Mouse (Mus musculus) layer of hippocampus, adult 8-10 months (tissue): ENCODE results near the gene Vkorc1. TPM values are rescaled to one million over a fixed set of nuclear protein-coding genes. Genes with fewer than 3 reads are reported as not detected.
A peak's percentile ranks its signal among the peaks of the same experiment; 100 is the strongest.

Source experiments
- DNase-seq, 2 experiments: peaks; one replicate each; pipeline ENCODE4 v3.0.0; 2022; ENCODE audit warnings: low spot score in 2 of 2
- total RNA-seq, 4 experiments: library from RNA; stranded (reverse); gene quantifications; 2 replicates each; pipeline ENCODE4 v1.2.4; 2022

The Vkorc1 gene
- total RNA-seq, 4 experiments from 2014 or later, result 23.8 to 36.6 (median 31.8) TPM

- peak; percentile 81 to 89 for DNase-seq
These were observed 18.7 kb downstream of the Vkorc1 start, which contains the start of gene Zfp668 for GRCm38 (mm10) chr7:127876467-127877348. Gene Zfp668, minus strand, starts transcription at chr7:127876828.

DNA sequence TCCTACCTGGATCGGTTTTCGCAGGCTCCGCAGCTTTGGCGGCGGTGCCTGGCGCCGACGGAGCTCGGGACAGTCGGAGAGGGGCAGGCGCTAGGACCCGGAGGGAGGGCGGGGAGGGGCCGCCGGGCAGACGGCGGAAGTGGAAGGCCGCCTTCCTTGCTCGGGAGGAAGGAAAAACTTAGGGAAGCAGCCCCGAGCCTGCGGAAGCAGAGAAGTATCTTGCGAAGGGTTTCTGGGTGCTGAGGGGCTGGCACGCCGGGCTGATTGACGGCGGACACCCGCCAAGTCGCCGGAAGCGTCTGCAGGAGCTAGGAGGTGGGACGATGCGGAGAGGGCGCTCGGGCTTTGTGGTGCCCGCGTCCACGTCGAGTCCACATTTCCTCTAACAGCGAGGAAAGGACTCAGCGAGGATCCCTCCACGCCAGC, 19.4 kb downstream of the Vkorc1 start, which contains the start of gene Zfp646:
Gene Zfp646, plus strand, starts transcription at position 181 of the 426 bp plus-strand sequence.
- peak; percentile 48 to 54 for DNase-seq

GRCm38 (mm10) chr7:127875627-127876001, 19.8 kb downstream of the Vkorc1 start:
- DNase-seq, result peak; percentile 91 to 92

DNA sequence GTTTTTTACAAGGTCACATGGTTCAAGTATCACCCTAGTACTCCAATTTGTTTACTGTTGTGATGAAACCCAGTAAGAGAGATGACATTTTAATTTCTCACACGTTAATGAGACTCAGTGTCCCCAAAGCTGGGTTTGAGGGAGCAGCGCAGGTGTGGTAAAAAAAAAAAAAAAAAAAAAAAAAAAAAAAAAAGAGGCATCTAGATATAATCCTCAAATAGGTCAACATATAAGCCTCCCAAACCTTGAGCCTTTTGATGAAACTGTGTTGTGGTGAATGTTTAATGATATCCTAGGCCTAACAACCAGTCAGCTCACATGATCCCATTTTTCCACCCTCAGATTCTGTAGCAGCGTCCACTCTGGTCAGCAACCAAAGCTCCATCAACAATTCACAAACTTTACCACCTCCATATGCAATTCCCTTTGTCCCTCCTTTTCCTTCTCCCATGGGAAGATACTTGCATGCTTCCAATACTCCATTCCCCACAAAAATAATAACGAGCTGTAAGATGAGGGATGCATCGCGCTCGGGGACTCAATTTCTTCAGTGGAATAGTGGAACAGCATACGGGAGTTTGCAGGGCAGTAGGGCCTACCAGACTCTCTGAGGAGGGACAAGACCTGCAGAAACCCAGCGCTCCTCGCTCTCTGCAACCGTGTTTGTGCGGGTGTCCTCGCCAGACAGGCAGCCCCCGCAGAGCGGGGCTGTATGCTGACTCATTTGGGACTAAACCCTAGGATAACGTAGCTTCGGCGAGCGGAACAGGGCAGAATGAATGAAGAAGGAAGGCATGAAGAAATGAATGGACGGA, 20.4 kb downstream of the Vkorc1 start:
- DNase-seq, result no peak

DNA sequence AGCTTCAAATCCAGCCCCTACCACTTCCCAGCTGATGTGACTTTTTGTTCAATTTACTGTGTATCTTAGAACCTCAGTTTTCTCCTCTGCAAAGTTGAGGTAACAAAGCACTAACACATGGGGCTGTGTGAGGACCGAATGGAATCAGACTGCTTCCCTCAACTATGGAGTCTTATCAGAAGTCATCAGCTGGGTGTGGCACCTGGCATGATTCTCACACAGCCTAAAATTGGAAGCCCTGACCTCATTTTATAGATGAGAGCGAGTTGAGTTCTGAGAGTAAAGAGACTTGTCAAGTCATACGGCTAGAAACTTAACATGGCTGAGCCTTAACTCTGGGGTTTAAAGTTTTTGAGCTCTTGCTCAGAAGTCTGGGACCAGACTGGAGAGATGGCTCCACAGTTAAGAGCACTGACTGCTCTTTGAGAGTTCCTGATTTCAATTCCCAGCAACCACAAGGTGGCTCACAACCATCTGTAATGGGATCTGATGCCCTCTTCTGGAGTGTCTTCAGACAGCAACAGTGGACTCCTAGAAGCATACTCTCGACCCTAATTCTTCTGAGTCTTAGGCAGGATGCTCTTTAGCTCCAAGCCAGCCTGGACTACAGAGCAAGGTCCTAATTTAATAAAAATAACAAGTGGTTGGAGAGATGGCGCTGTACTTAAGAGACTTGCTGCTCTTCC, 25.1 kb downstream of the Vkorc1 start:
- DNase-seq, result no peak

- no peak for DNase-seq
These were observed 26.1 kb downstream of the Vkorc1 start for GRCm38 (mm10) chr7:127869149-127869810.

- DNase-seq, result no peak
These were observed 27.8 kb downstream of the Vkorc1 start for GRCm38 (mm10) chr7:127867641-127868040.

DNA sequence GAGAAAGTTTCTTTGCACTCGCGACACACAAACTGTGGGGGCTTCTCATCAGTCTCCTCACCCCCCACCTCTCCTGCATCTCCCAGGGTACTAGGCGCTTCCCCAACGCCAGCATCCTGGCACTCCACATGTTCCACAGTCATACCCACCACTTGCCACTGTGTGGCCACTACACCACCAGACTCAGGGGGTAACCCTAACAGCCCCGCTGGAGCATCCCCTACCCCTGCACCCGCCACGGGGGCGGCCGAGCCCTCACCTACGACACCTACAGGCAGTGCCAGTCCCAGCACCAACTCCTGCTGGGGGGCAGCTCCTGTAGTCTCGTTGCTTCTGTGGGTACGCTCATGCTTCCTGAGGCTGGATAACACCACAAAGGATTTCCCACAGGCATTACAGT, 29.0 kb downstream of the Vkorc1 start:
- no peak for DNase-seq

DNA sequence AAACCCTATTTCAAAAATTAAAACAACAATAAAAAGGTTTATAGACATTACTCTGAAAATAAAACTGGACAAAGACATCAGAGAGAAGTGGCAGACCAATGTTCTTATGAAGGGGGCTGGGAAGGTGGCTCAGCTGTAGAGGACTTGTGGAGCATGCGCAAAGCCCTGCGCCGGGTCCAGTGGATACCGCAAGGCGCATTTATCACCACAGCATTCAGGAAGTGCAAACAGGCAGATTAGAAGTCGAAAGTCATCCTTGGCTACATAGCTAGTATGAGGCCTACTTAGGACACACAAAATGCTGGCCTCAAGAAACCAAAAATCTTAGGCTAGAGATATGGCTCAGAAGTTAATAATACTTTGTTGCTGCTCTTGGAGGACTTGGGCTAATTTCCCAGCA, 37.2 kb downstream of the Vkorc1 start:
- DNase-seq, result no peak

- DNase-seq, result no peak
These were observed 44.5 kb downstream of the Vkorc1 start for GRCm38 (mm10) chr7:127850906-127851305.

DNA sequence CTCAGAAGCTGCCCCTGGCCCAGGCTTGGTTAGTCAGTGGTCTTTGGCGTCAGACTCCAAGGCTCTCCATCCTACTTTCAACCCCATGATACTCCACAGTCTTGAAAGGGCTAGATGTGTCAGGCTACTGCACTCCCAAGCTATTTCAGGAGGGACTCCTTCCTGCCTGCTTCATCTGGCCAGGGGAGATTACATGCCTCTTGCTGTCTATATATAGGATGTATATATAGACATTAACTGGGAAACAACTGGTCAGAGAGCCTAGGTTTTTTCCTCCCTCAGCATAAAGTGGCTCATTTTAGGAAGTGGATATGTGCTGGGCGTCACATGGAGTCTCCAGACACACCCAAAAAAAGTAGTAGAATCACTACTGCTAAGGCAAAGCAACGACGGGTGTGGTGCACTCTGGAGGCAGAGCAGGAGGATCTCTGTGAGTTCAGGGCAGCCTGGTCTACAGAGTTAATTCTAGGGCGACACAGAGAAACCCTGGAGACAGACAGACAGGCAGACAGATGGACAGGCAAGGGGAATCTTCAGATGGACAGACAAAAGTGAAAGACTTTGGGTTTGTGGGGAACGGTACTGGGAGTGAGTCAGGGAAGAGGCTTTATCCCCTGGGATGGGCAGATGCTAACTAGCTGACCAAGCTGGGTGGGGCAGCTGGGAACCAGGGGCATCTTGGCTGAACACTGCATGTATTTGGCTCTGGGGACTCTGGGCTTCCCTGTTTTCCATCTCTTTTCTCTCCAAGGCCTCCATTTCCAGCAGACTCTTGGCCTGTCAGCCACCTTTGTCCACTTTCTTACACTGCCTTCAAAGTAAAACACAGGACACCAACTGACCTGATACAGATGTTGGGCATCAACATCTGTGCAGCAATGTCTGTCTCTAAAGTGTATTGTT, 45.2 kb downstream of the Vkorc1 start:
- no peak for DNase-seq

Other genes starting within 250 kb of the Vkorc1 start
- gene Bcl7c, start 186.7 kb downstream of the Vkorc1 start, total RNA-seq, result 10 to 100 TPM; 26.5 to 38.4 (median 31.9) TPM
- 1 to 10 TPM; 3.1 to 5.2 (median 3.5) TPM for gene Ctf1, start 182.9 kb downstream of the Vkorc1 start, total RNA-seq
- not detected for gene Ctf2, start 163.5 kb downstream of the Vkorc1 start, total RNA-seq
- 10 to 100 TPM; 52.2 to 65.5 (median 56.3) TPM for gene Fbxl19, start 151.1 kb downstream of the Vkorc1 start, total RNA-seq
- gene Orai3, start 125.8 kb downstream of the Vkorc1 start, total RNA-seq, result 10 to 100 TPM; 25.8 to 30.7 (median 29.4) TPM
- 10 to 100 TPM; 46.6 to 56.4 (median 48.7) TPM for gene Setd1a, start 118.9 kb downstream of the Vkorc1 start, total RNA-seq
- gene Gm49388, start 110.0 kb downstream of the Vkorc1 start, total RNA-seq, result 1 to 10 TPM; 2.0 to 5.7 (median 2.3) TPM
- gene Hsd3b7, start 95.0 kb downstream of the Vkorc1 start, total RNA-seq, result 10 to 100 TPM in 2 of 4 experiments, 1 to 10 TPM in 2; 4.8 to 12.2 (median 10.7) TPM
- gene Stx4a, start 71.3 kb downstream of the Vkorc1 start, total RNA-seq, result 10 to 100 TPM; 61.0 to 86.0 (median 77.0) TPM
- 100 to 1,000 TPM; 344 to 361 (median 348) TPM for gene Stx1b, start 71.1 kb downstream of the Vkorc1 start, total RNA-seq
- 10 to 100 TPM; 34.5 to 36.5 (median 35.0) TPM for gene Zfp646, start 19.4 kb downstream of the Vkorc1 start, total RNA-seq
- 10 to 100 TPM; 19.2 to 23.8 (median 22.9) TPM for gene Zfp668, start 18.8 kb downstream of the Vkorc1 start, total RNA-seq
- 1 to 10 TPM; 2.0 to 4.0 (median 2.8) TPM for gene Prss53, start 4.6 kb downstream of the Vkorc1 start, total RNA-seq
- gene Gm21974, start 163 bp downstream of the Vkorc1 start, total RNA-seq, result not detected
- 10 to 100 TPM; 42.0 to 45.2 (median 42.2) TPM for gene Bckdk, start 8.5 kb upstream of the Vkorc1 start, total RNA-seq
- 10 to 100 TPM; 28.5 to 38.3 (median 34.5) TPM for gene Kat8, start 16.9 kb upstream of the Vkorc1 start, total RNA-seq
- gene Prss8, start 34.5 kb upstream of the Vkorc1 start, total RNA-seq, result under 1 TPM; 0.18 to 0.98 (median 0.46) TPM
- gene Prss36, start 51.1 kb upstream of the Vkorc1 start, total RNA-seq, result 10 to 100 TPM in 1 of 4 experiments, 1 to 10 TPM in 3; 8.0 to 12.7 (median 9.1) TPM
- gene Fus, start 71.8 kb upstream of the Vkorc1 start, total RNA-seq, result 100 to 1,000 TPM; 328 to 387 (median 356) TPM
- 10 to 100 TPM in 2 of 4 experiments, 1 to 10 TPM in 2; 2.6 to 14.8 (median 7.2) TPM for gene Pycard, start 98.2 kb upstream of the Vkorc1 start, total RNA-seq
- 1 to 10 TPM in 2 of 4 experiments, under 1 TPM in 2; 0.47 to 1.1 (median 0.95) TPM for gene Trim72, start 108.3 kb upstream of the Vkorc1 start, total RNA-seq
- gene Itgam, start 167.0 kb upstream of the Vkorc1 start, total RNA-seq, result 10 to 100 TPM; 10.4 to 35.9 (median 24.0) TPM
- gene Gm49368, start 167.1 kb upstream of the Vkorc1 start, total RNA-seq, result under 1 TPM in 1 of 4 experiments, not detected in 3; 0.16 TPM
- 10 to 100 TPM in 2 of 4 experiments, under 1 TPM in 1, not detected in 1; 0.55 to 37.4 (median 30.5) TPM for gene Itgax, start 233.9 kb upstream of the Vkorc1 start, total RNA-seq